Mouse (Mus musculus) liver, adult 2 months (tissue): Measurements from ENCODE around the gene Spred2. TPM values are rescaled to one million over a fixed set of nuclear protein-coding genes. Genes with fewer than 3 reads are reported as not detected.

Experiments
- DNase-seq: peaks from one replicate; pipeline ENCODE4 v3.0.0-alpha.2; 2011; ENCODE audit warnings: low read depth, low spot score; ENCODE audit errors: extremely low read depth
- H3K27ac ChIP-seq: fragments of 200-500 bp; replicated peaks from 2 replicates; pipeline ENCODE4 v1.5.1; 2012; ENCODE audit warnings: low read depth, mild to moderate bottlenecking, control low read depth, inconsistent platforms, low read length; ENCODE audit not compliant: insufficient read depth
- H3K27me3 ChIP-seq: fragments of 200-500 bp; 2 replicates; pipeline ENCODE4 v1.6.1; 2012; ENCODE audit warnings: mild to moderate bottlenecking, moderate library complexity, low read length, inconsistent platforms; ENCODE audit not compliant: control insufficient read depth, insufficient read depth
- H3K36me3 ChIP-seq: fragments of 200-500 bp; 2 replicates; pipeline ENCODE4 v1.6.1; 2012; ENCODE audit warnings: low read length, inconsistent platforms; ENCODE audit not compliant: control insufficient read depth, insufficient read depth
- H3K4me1 ChIP-seq: fragments of 200-500 bp; 2 replicates; pipeline ENCODE4 v1.6.1; 2011; ENCODE audit warnings: low read length; ENCODE audit not compliant: control insufficient read depth, insufficient read depth
- H3K4me3 ChIP-seq: fragments of 200-500 bp; 2 replicates; pipeline ENCODE4 v1.5.1; 2011; ENCODE audit warnings: low read depth, mild to moderate bottlenecking, control low read depth, low read length, moderate library complexity; ENCODE audit not compliant: insufficient read depth
- H3K79me2 ChIP-seq: fragments of 200-500 bp; 2 replicates; pipeline ENCODE4 v1.6.1; 2012; ENCODE audit warnings: inconsistent platforms, mild to moderate bottlenecking, low read length, moderate library complexity; ENCODE audit not compliant: control insufficient read depth, insufficient read depth
- H3K9ac ChIP-seq: fragments of 200-500 bp; 2 replicates; pipeline ENCODE4 v1.6.1; 2012; ENCODE audit warnings: low read depth, mild to moderate bottlenecking, control low read depth, inconsistent platforms, low read length
- CTCF ChIP-seq: fragments of 200-500 bp; IDR thresholded peaks from 2 replicates; pipeline ENCODE4 v1.5.1; 2011; ENCODE audit warnings: low read depth, low read length, control low read depth
- POLR2A ChIP-seq: fragments of 200-500 bp; IDR thresholded peaks from 2 replicates; pipeline ENCODE4 v1.6.1; 2011; ENCODE audit warnings: low read length, control low read depth; ENCODE audit not compliant: insufficient read depth; ENCODE audit errors: extremely low read depth
- WGBS: fragments of 180-500 bp; shearing (Covaris S2); methylation state at CpG from one replicate; pipeline ENCODE4 v1.1.7; 2018; 5-methylcytosine and 5-hydroxymethylcytosine counted together
- polyA plus RNA-seq: library from polyadenylated mRNA; depleted of rRNA; stranded (reverse); fragments of >200 nt; gene quantifications from 2 replicates; pipeline ENCODE4 v1.2.3, GENCODE M21; 2012
- total RNA-seq: library from RNA; depleted of rRNA; stranded (reverse); fragments of >200 nt; gene quantifications from 2 replicates; pipeline ENCODE4 v1.2.3, GENCODE M21; 2014

Gene Spred2
- total and polyA plus RNA-seq, 2 experiments, result 3.1 to 5.2 TPM

- Histone ChIP-seq H3K27me3 (no peaks in the 10 kb centered on the region), H3K27ac (no peak overlapping the region), H3K36me3 (no peaks in the 10 kb centered on the region), H3K79me2 (peaks cover 8% of the 10 kb centered on the region; the same call in 1 of the 2 replicates), H3K4me3 (no peak overlapping the region), H3K4me1 (peaks cover 29% of the 10 kb centered on the region), H3K9ac (no peak overlapping the region)
- TF ChIP-seq CTCF (no peak), POLR2A (no peak)
- 84% methylated on average over 5 of the region's 5 CpGs for WGBS
- no peak for DNase-seq
These were observed 35.7 kb downstream of the Spred2 start for GRCm38 (mm10) chr11:19959897-19960296.

DNA sequence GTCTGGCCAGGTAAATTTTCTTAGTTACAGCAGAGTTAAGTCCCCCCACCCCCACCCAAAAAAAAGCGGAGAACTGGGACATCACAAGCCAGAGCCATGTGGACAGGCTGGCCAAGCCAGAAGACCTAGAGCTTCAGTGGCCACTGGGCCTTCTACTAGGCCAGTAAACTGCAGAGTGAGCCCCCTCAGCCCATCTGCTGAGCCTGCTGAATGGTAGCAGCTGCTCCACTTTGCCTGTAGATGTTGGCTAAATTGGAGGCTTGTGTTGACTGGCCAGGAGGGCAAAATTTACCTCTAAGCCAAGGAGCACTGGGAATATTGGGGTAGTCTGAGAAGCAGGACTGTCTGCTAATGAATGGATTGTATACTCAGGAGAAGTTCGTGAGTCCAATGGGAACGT, 36.4 kb downstream of the Spred2 start:
- Histone ChIP-seq H3K27ac (no peak overlapping the region), H3K79me2 (peaks cover 7% of the 10 kb centered on the region; the same call in 1 of the 2 replicates), H3K27me3 (no peaks in the 10 kb centered on the region), H3K4me3 (no peak overlapping the region), H3K36me3 (no peaks in the 10 kb centered on the region), H3K9ac (no peak overlapping the region), H3K4me1 (peaks cover 33% of the 10 kb centered on the region)
- WGBS, result 85% methylated on average over 3 of the region's 3 CpGs
- no peak for DNase-seq
- TF ChIP-seq POLR2A (no peak), CTCF (no peak)

GRCm38 (mm10) chr11:19961088-19961487, 36.9 kb downstream of the Spred2 start:
- Histone ChIP-seq H3K27ac (no peak overlapping the region), H3K27me3 (no peaks in the 10 kb centered on the region), H3K36me3 (no peaks in the 10 kb centered on the region), H3K4me1 (peaks cover 38% of the 10 kb centered on the region), H3K79me2 (peaks cover 12% of the 10 kb centered on the region; the same call in 1 of the 2 replicates), H3K9ac (no peak overlapping the region), H3K4me3 (no peak overlapping the region)
- DNase-seq, result peak; percentile 78
- WGBS, result 29% methylated on average over 6 of the region's 6 CpGs
- TF ChIP-seq CTCF (no peak), POLR2A (no peak)

GRCm38 (mm10) chr11:19961766-19962365, 37.7 kb downstream of the Spred2 start:
- Histone ChIP-seq H3K27ac (no peak overlapping the region), H3K9ac (no peak overlapping the region), H3K27me3 (no peaks in the 10 kb centered on the region), H3K36me3 (no peaks in the 10 kb centered on the region), H3K4me1 (peaks cover 41% of the 10 kb centered on the region), H3K4me3 (no peak overlapping the region), H3K79me2 (peaks cover 12% of the 10 kb centered on the region; the same call in 1 of the 2 replicates)
- WGBS, result 54% methylated on average over 12 of the region's 12 CpGs
- TF ChIP-seq POLR2A (no peak), CTCF (no peak)
- DNase-seq, result peak; percentile 32

GRCm38 (mm10) chr11:19962796-19963195, 38.6 kb downstream of the Spred2 start:
- Histone ChIP-seq H3K27me3 (no peaks in the 10 kb centered on the region), H3K4me1 (peaks cover 41% of the 10 kb centered on the region), H3K36me3 (no peaks in the 10 kb centered on the region), H3K4me3 (no peak overlapping the region), H3K27ac (peak overlapping the region; percentile 43), H3K9ac (no peak overlapping the region), H3K79me2 (peaks cover 15% of the 10 kb centered on the region; the same call in 1 of the 2 replicates)
- 27% methylated on average over 5 of the region's 5 CpGs for WGBS
- peak; percentile 50 for DNase-seq
- TF ChIP-seq CTCF (no peak), POLR2A (no peak)

- no peak overlapping the region for H3K4me3 ChIP-seq
- peaks cover 41% of the 10 kb centered on the region for H3K4me1 ChIP-seq
- peak overlapping the region; percentile 18; the same call in 1 of the 2 replicates for H3K9ac ChIP-seq
- peaks cover 17% of the 10 kb centered on the region; the same call in 1 of the 2 replicates for H3K79me2 ChIP-seq
- no peak for TF ChIP-seq POLR2A
- TF ChIP-seq CTCF, result no peak
- H3K27me3 ChIP-seq, result no peaks in the 10 kb centered on the region
- under 1% methylated on average over 12 of the region's 12 CpGs for WGBS
- no peaks in the 10 kb centered on the region for H3K36me3 ChIP-seq
- peak; percentile 73 for DNase-seq
- peak overlapping the region; percentile 67 for H3K27ac ChIP-seq
These were observed 39.6 kb downstream of the Spred2 start for GRCm38 (mm10) chr11:19963717-19964141.
